Mouse (Mus musculus): ENCODE measurements around the gene Abtb2.
A peak's percentile ranks its signal among the peaks of the same experiment; 100 is the strongest.

Gene Abtb2

DNA sequence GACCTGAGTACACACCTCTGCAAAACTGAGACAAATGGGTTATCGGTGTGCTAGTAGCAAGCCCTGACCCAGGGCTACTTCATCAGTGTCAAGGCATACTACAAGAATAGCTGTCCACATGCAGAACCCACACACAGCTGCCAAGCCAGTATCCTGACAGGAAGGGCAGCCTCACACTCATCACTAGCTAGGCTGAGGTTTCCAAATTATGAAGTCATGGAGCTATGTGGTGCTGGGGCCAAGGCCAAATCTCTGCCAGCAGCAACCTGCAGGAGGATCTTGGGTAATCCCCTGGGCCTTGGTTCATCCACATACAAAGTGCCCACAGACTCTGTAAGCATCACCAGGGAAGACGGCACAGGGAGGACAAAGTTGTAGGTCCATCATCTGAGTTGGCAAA is 177.4 kb downstream of the Abtb2 start:
- no peak for DNase-seq (ENCODE audit: low spot score in 2 of 2)

- peak; percentile 39 to 64 for DNase-seq (ENCODE audit: low spot score in 2 of 2)
Observed at GRCm38 (mm10) chr2:103743988-103744387, 177.9 kb downstream of the Abtb2 start.

- peak in 1 of 2 experiments; percentile 12 for DNase-seq (ENCODE audit: low spot score in 2 of 2)
Observed at GRCm38 (mm10) chr2:103745481-103745880, 179.4 kb downstream of the Abtb2 start.

DNA sequence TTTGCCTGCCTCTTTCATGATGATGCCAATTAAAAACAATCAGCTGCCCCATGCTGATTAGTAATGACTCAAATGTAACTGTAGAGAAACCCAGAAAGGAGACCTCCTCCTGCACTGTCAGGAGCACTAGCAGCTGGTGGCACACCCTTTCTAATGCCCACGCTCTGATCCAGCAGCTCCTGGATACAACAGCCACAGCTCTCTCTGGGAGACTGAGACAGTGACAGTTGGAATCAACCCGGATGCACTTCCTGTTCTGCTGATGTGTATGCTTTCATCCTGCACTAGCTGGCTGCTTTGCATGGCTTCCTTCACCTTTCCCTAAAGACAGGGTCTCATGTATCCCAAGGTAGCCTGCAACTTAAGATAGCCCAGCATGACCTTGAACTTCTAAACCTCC is 180.0 kb downstream of the Abtb2 start:
- DNase-seq (ENCODE audit: low spot score in 2 of 2): no peak

GRCm38 (mm10) chr2:103746761-103747160 is 180.7 kb downstream of the Abtb2 start:
- DNase-seq (ENCODE audit: low spot score in 2 of 2): no peak

GRCm38 (mm10) chr2:103747891-103748290 is 181.8 kb downstream of the Abtb2 start:
- no peak for DNase-seq (ENCODE audit: low spot score in 2 of 2)

DNA sequence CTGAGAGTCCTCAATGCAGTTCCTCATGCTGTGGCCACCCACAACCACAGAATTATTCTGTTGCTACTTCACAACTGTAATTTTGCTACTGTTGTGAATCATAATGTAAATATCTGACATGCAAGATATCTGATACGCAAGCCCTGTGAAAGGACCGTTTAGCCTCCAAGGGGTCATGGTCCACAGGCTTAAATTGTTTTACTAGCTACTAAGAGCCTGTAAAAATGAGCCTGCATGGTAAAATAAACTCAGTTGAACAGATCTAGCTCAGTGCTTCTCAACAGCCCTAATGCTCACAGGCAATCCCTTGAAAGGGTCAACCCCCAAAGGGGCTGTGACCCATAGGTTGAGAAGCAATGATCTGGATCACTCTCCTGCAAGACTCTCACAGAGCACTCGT is 183.0 kb downstream of the Abtb2 start:
- DNase-seq (ENCODE audit: low spot score in 2 of 2): no peak

GRCm38 (mm10) chr2:103751771-103752170 is 185.7 kb downstream of the Abtb2 start:
- DNase-seq (ENCODE audit: low spot score in 2 of 2): no peak

DNA sequence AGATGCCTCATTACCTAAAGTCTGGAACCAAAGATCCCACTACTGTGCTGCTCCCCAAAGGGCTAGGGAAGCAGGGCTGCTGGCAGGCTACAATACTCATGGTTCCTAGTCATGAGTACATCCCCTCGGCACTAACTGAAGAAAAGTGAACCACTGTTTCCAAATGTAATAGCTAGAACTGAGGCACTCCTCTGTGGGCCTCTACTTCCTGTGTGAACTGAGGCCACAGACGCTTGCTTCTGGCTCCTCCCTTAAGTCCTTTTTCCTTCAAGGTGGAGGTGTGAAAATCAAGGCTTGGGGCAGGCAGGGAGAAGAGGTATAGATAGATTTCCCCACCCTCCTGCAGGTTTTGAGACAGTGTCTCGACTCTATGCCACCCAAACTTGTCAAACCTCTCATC is 188.5 kb downstream of the Abtb2 start:
- no peak for DNase-seq (ENCODE audit: low spot score in 2 of 2)

- DNase-seq (ENCODE audit: low spot score in 2 of 2): no peak
Observed at GRCm38 (mm10) chr2:103755458-103756085, 189.5 kb downstream of the Abtb2 start.

GRCm38 (mm10) chr2:103760421-103760820 is 194.3 kb downstream of the Abtb2 start:
- DNase-seq (ENCODE audit: low spot score in 2 of 2): peak in 1 of 2 experiments; percentile 9

- DNase-seq (ENCODE audit: low spot score in 2 of 2): peak; percentile 99 to 100
Observed at GRCm38 (mm10) chr2:103760906-103761716, 195.0 kb downstream of the Abtb2 start, which contains the start of gene Nat10. Gene Nat10 (minus strand): TSS chr2:103761270.

DNA sequence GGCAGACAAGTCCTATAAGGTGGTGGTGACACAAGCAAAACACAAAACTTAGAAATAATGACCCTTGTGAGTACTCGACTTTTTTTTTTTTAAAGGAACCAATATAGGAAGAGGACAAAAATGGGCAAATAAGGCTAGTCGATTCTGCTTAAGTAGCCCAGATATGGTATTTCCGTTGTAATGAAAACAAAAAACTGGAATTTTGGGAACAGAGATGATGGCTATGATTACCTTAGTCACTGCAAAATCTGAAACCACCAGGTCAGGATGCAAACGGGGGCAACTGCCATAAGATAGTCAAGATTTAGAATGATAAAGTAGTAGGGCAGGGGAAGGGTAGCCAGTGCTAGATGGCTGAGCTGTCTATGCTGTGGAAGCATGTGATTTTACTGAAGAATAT is 195.9 kb downstream of the Abtb2 start:
- DNase-seq (ENCODE audit: low spot score in 2 of 2): no peak

- DNase-seq (ENCODE audit: low spot score in 2 of 2): no peak
Observed at GRCm38 (mm10) chr2:103762492-103762891, 196.4 kb downstream of the Abtb2 start.

All from frontal cortex, postnatal 36 days (tissue).